Mouse (Mus musculus) v-Abl transformed pro-B cells (cell line): Measurements from ENCODE around the gene Lzts3.

Experiments used
- in situ Hi-C, 2 experiments: fragments of 400-800 bp; cut with MboI; formaldehyde crosslinking; loops; one replicate each; pipeline ENCODE4 v1.15.1; 2025; ENCODE audit not compliant: unreplicated experiment in 2 of 2

The Lzts3 gene

DNA sequence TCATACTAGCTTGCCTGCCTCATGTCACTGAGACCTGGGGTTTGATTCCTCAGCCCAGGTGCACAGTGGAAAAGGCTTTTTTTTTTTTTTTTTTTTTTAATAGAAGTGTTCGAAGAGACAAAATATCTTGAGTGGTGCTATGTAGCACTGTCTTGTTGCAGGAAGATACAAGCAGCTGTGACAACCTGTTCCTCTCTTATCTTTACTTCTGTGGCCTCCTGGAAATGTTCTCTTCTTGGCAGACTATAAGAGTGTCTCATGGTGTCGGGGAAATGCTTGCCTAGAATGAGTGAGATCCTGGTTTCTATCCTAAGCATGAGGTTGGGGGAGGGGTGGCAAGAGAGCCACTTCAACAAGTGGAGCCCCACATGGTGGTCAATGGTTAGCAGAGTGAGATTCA lies 54.2 kb downstream of the Lzts3 start:
- in situ Hi-C loops, result loop anchor here in 1 of 2 experiments (5.0 kb wide), 1 partner anchor 364 kb away; no protein-coding TSS in a partner anchor

DNA sequence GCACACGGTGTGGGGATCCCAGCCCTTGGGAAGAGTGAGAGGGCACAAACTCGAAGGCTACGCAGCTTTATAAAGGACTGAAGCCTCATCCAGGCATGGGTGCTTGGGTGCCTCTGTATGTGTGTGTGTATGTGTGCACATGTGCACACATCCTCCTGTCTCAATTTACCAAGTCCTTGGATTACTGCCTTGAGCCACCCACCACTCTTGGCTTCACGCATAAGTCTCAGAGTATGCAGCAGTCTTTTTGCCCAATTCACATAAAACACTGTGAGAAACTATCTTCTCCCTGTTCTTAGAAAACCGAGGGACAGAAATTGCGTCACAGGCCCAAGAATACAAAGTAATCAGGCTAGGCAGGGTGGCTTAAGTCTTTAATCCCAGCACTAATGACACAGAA lies 56.6 kb downstream of the Lzts3 start:
- in situ Hi-C loops, result loop anchor here in 1 of 2 experiments (5.0 kb wide), 1 partner anchor 366 kb away; no protein-coding TSS in a partner anchor

GRCm38 (mm10) chr2:130583902-130584560 lies 58.6 kb downstream of the Lzts3 start:
- in situ Hi-C loops, result no loop called here
